Mouse (Mus musculus): ENCODE measurements around the gene Ophn1. TPM values are rescaled to one million over a fixed set of nuclear protein-coding genes. Genes with fewer than 3 reads are reported as not detected.

Gene Ophn1
- polyA plus RNA-seq, 1 experiment from 2014 or later: 40.2 TPM

GRCm38 (mm10) chrX:98880314-98880713 is 10.5 kb downstream of the Ophn1 start:
- Histone ChIP-seq H3K36me3 (no peaks in the 10 kb centered on the region), H3K27me3 (0 out of 2 replicates have a peak, but pooled peaks cover 2% of the 10 kb centered on the region), H3K9ac (no peak overlapping the region), H3K4me1 (replicated peaks) (no peaks in the 10 kb centered on the region), H3K4me2 (no peak overlapping the region), H3K9me3 (no peaks in the 10 kb centered on the region), H3K4me3 (no peak overlapping the region), H3K27ac (replicated peaks) (no peak overlapping the region)
- 92% methylated on average over 6 of the region's 6 CpGs for WGBS
- ATAC-seq (ENCODE audit: low FRiP score, low read depth): no peak

- no peaks in the 10 kb centered on the region for H3K36me3 ChIP-seq
- no peaks in the 10 kb centered on the region for H3K9me3 ChIP-seq
- no peak overlapping the region for H3K9ac ChIP-seq
- H3K27ac ChIP-seq (replicated peaks): no peak overlapping the region
- no peak overlapping the region for H3K4me3 ChIP-seq
- H3K4me1 ChIP-seq (replicated peaks): no peaks in the 10 kb centered on the region
- H3K4me2 ChIP-seq: no peak overlapping the region
- 0 out of 2 replicates have a peak, but pooled peaks cover 2% of the 10 kb centered on the region for H3K27me3 ChIP-seq
- no peak for ATAC-seq (ENCODE audit: low FRiP score, low read depth)
- WGBS: 43% methylated on average over 6 of the region's 6 CpGs
Observed at GRCm38 (mm10) chrX:98875144-98875543, 15.7 kb downstream of the Ophn1 start.

GRCm38 (mm10) chrX:98874086-98874485 is 16.7 kb downstream of the Ophn1 start:
- no peaks in the 10 kb centered on the region for H3K4me1 ChIP-seq (replicated peaks)
- H3K27ac ChIP-seq (replicated peaks): no peak overlapping the region
- H3K4me3 ChIP-seq: no peak overlapping the region
- no peaks in the 10 kb centered on the region for H3K9me3 ChIP-seq
- no peaks in the 10 kb centered on the region for H3K36me3 ChIP-seq
- H3K9ac ChIP-seq: no peak overlapping the region
- 96% methylated on average over 5 of the region's 5 CpGs for WGBS
- ATAC-seq (ENCODE audit: low FRiP score, low read depth): no peak
- no peak overlapping the region for H3K4me2 ChIP-seq
- 0 out of 2 replicates have a peak, but pooled peaks cover 2% of the 10 kb centered on the region for H3K27me3 ChIP-seq

GRCm38 (mm10) chrX:98872064-98872463 is 18.8 kb downstream of the Ophn1 start:
- ATAC-seq (ENCODE audit: low FRiP score, low read depth): no peak
- Histone ChIP-seq H3K9ac (no peak overlapping the region), H3K9me3 (no peaks in the 10 kb centered on the region), H3K4me2 (no peak overlapping the region), H3K27me3 (0 out of 2 replicates have a peak, but pooled peaks cover 2% of the 10 kb centered on the region), H3K27ac (replicated peaks) (no peak overlapping the region), H3K4me3 (no peak overlapping the region), H3K36me3 (no peaks in the 10 kb centered on the region), H3K4me1 (replicated peaks) (no peaks in the 10 kb centered on the region)
- 82% methylated on average over 1 of the region's 1 CpGs for WGBS

- WGBS: 90% methylated on average over 1 of the region's 1 CpGs
- no peaks in the 10 kb centered on the region for H3K4me1 ChIP-seq (replicated peaks)
- H3K9ac ChIP-seq: no peak overlapping the region
- H3K4me2 ChIP-seq: no peak overlapping the region
- ATAC-seq (ENCODE audit: low FRiP score, low read depth): no peak
- H3K4me3 ChIP-seq: no peak overlapping the region
- no peaks in the 10 kb centered on the region for H3K9me3 ChIP-seq
- 0 out of 2 replicates have a peak, but pooled peaks cover 2% of the 10 kb centered on the region for H3K27me3 ChIP-seq
- H3K36me3 ChIP-seq: no peaks in the 10 kb centered on the region
- H3K27ac ChIP-seq (replicated peaks): no peak overlapping the region
Observed at GRCm38 (mm10) chrX:98870541-98870940, 20.3 kb downstream of the Ophn1 start.

GRCm38 (mm10) chrX:98869735-98870134 is 21.1 kb downstream of the Ophn1 start:
- H3K9ac ChIP-seq: no peak overlapping the region
- 88% methylated on average over 2 of the region's 2 CpGs for WGBS
- H3K9me3 ChIP-seq: no peaks in the 10 kb centered on the region
- ATAC-seq (ENCODE audit: low FRiP score, low read depth): no peak
- no peaks in the 10 kb centered on the region for H3K4me1 ChIP-seq (replicated peaks)
- no peaks in the 10 kb centered on the region for H3K27me3 ChIP-seq
- H3K4me2 ChIP-seq: no peak overlapping the region
- H3K36me3 ChIP-seq: no peaks in the 10 kb centered on the region
- no peak overlapping the region for H3K4me3 ChIP-seq
- no peak overlapping the region for H3K27ac ChIP-seq (replicated peaks)

- Histone ChIP-seq H3K36me3 (no peaks in the 10 kb centered on the region), H3K4me2 (no peak overlapping the region), H3K4me3 (no peak overlapping the region), H3K27ac (replicated peaks) (no peak overlapping the region), H3K9ac (no peak overlapping the region), H3K9me3 (no peaks in the 10 kb centered on the region), H3K27me3 (no peaks in the 10 kb centered on the region), H3K4me1 (replicated peaks) (no peaks in the 10 kb centered on the region)
- ATAC-seq (ENCODE audit: low FRiP score, low read depth): no peak
- 89% methylated on average over 5 of the region's 5 CpGs for WGBS
Observed at GRCm38 (mm10) chrX:98869165-98869564, 21.7 kb downstream of the Ophn1 start.

- H3K4me1 ChIP-seq (replicated peaks): no peaks in the 10 kb centered on the region
- WGBS: 78% methylated on average over 5 of the region's 5 CpGs
- no peak overlapping the region for H3K9ac ChIP-seq
Observed at GRCm38 (mm10) chrX:98860167-98860566, 30.7 kb downstream of the Ophn1 start.

GRCm38 (mm10) chrX:98856046-98856445 is 34.8 kb downstream of the Ophn1 start:
- Histone ChIP-seq H3K9me3 (no peaks in the 10 kb centered on the region), H3K4me1 (replicated peaks) (no peaks in the 10 kb centered on the region), H3K27me3 (no peaks in the 10 kb centered on the region), H3K4me2 (no peak overlapping the region), H3K9ac (no peak overlapping the region), H3K36me3 (no peaks in the 10 kb centered on the region), H3K27ac (replicated peaks) (no peak overlapping the region), H3K4me3 (no peak overlapping the region)
- ATAC-seq (ENCODE audit: low FRiP score, low read depth): no peak
- WGBS: 74% methylated on average over 2 of the region's 2 CpGs

More at GRCm38 (mm10) chrX:98860167-98860566, 30.7 kb downstream of the Ophn1 start:
- H3K27ac ChIP-seq (replicated peaks): no peak overlapping the region
- ATAC-seq (ENCODE audit: low FRiP score, low read depth): no peak
- no peak overlapping the region for H3K4me2 ChIP-seq
- no peaks in the 10 kb centered on the region for H3K27me3 ChIP-seq
- no peak overlapping the region for H3K4me3 ChIP-seq
- no peaks in the 10 kb centered on the region for H3K9me3 ChIP-seq
- H3K36me3 ChIP-seq: no peaks in the 10 kb centered on the region

GRCm38 (mm10) chrX:98850869-98851268 is 40.0 kb downstream of the Ophn1 start:
- H3K36me3 ChIP-seq: no peaks in the 10 kb centered on the region
- WGBS: 89% methylated on average over 6 of the region's 6 CpGs
- H3K4me3 ChIP-seq: no peak overlapping the region
- no peak for ATAC-seq (ENCODE audit: low FRiP score, low read depth)
- no peaks in the 10 kb centered on the region for H3K27me3 ChIP-seq
- H3K9ac ChIP-seq: no peak overlapping the region
- H3K27ac ChIP-seq (replicated peaks): no peak overlapping the region
- no peaks in the 10 kb centered on the region for H3K4me1 ChIP-seq (replicated peaks)
- no peaks in the 10 kb centered on the region for H3K9me3 ChIP-seq
- H3K4me2 ChIP-seq: no peak overlapping the region

- no peaks in the 10 kb centered on the region for H3K9me3 ChIP-seq
- no peaks in the 10 kb centered on the region for H3K36me3 ChIP-seq
- 63% methylated on average over 2 of the region's 2 CpGs for WGBS
- no peak overlapping the region for H3K4me3 ChIP-seq
- no peak overlapping the region for H3K4me2 ChIP-seq
- no peak overlapping the region for H3K27ac ChIP-seq (replicated peaks)
- no peaks in the 10 kb centered on the region for H3K4me1 ChIP-seq (replicated peaks)
- no peak for ATAC-seq (ENCODE audit: low FRiP score, low read depth)
- no peak overlapping the region for H3K9ac ChIP-seq
- H3K27me3 ChIP-seq: no peaks in the 10 kb centered on the region
Observed at GRCm38 (mm10) chrX:98841606-98842005, 49.2 kb downstream of the Ophn1 start.

- Histone ChIP-seq H3K27ac (replicated peaks) (no peak overlapping the region), H3K36me3 (no peaks in the 10 kb centered on the region), H3K4me2 (no peak overlapping the region), H3K9ac (no peak overlapping the region), H3K4me3 (no peak overlapping the region), H3K27me3 (no peaks in the 10 kb centered on the region), H3K9me3 (no peaks in the 10 kb centered on the region), H3K4me1 (replicated peaks) (no peaks in the 10 kb centered on the region)
- WGBS: 91% methylated on average over 1 of the region's 1 CpGs
- ATAC-seq (ENCODE audit: low FRiP score, low read depth): no peak
Observed at GRCm38 (mm10) chrX:98835989-98836388, 54.8 kb downstream of the Ophn1 start.

GRCm38 (mm10) chrX:98803813-98804212 is 87.0 kb downstream of the Ophn1 start:
- H3K4me1 ChIP-seq (replicated peaks): no peaks in the 10 kb centered on the region

More at GRCm38 (mm10) chrX:98803813-98804212, 87.0 kb downstream of the Ophn1 start:
- Histone ChIP-seq H3K4me3 (no peak overlapping the region), H3K27ac (replicated peaks) (no peak overlapping the region), H3K27me3 (no peaks in the 10 kb centered on the region), H3K36me3 (no peaks in the 10 kb centered on the region), H3K4me2 (no peak overlapping the region), H3K9me3 (no peaks in the 10 kb centered on the region), H3K9ac (no peak overlapping the region)
- ATAC-seq (ENCODE audit: low FRiP score, low read depth): no peak
